Mouse (Mus musculus): ENCODE measurements at regions not wholly inside any gene's neighbourhood (a gene's known extent, or its start where the extent isn't known, plus 50 kb on each side); places are given as distances from the start of the nearest gene placed in this dataset.

DNA sequence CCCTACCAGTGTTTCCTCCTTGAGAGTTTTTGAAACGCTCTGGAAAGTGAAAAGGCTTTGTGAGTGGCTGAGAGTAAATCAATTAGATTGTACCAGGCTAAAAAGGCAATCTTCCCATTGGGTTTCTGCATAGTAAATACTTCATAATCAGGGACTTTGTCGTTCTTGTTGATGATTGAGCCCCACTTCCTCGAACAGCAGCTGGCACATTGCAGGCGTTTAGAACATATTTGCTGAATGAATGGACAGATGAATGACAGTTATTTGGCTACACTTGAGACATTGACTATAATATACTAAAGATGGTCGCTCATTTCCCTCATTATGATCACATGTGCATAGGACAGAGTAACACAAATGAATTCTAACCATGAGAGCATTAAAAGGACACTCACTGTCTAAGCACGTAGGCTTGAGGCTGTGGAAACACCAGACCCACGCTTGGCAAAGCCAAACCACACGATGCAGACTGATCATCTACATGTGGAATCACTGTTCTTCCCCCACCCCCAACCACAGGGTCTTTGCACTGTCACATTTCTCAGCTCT is 90.7 kb upstream of the Tyw5 start:
- H3K27me3 ChIP-seq (ENCODE audit: control insufficient read depth, insufficient read depth, low read length), result no peaks in the 10 kb centered on the region
- no peak overlapping the region for H3K4me2 ChIP-seq
- H3K4me1 ChIP-seq (ENCODE audit: control insufficient read depth, insufficient read depth, low read length), result no peaks in the 10 kb centered on the region
- no peaks in the 10 kb centered on the region for H3K36me3 ChIP-seq (ENCODE audit: control insufficient read depth, insufficient read depth, low read length)
- no peak overlapping the region for H3K9ac ChIP-seq (ENCODE audit: low read length)
- DNase-seq (ENCODE audit: low spot score, missing footprints), result no peak
- no peak overlapping the region for H3K4me3 ChIP-seq (ENCODE audit: low read depth, low read length)
- WGBS, result 74% methylated on average over 8 of the region's 8 CpGs
- no peak overlapping the region for H3K27ac ChIP-seq (ENCODE audit: low read depth, low read length)
- no peaks in the 10 kb centered on the region for H3K9me3 ChIP-seq (ENCODE audit: control insufficient read depth, low read length)
- no peak for ATAC-seq (ENCODE audit: low FRiP score)

DNA sequence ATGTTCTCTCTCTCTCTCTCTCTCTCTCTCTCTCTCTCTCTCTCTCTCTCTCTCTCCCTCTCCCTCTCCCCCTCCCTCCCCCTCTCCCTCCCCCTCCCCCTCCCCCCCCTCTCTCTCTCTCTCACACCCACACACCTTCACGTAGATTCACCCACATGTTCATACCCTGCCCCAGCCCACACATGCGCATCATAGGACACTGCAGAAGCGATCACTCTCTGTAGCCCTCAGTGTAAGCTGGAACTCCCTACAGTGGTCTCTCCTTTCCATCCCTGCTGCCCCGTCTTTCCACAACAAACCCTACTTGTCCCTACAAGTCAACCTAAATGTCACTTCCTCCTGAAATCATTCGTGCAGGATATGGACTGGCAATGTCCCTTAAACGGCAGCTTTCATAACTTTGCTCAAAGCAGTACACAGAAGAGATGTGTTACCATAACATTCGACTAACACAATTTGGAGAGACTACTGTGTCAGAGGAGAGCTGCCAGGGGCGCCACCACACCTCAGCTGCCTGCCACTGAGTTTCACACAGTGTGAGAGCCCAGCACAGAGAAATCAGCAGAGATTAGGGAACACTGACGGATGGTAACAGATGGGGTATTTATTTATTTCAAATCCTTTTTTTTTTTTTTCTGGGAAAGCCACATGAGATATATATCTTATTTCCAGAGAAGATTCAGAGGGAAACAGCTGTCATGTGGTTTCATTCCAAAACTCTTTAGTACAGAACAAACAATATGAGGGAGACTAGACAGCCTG is 103.6 kb upstream of the Tyw5 start:
- H3K4me3 ChIP-seq (ENCODE audit: low read depth, low read length), result no peak overlapping the region
- WGBS, result 81% methylated on average over 8 of the region's 9 CpGs

GRCm38 (mm10) chr1:57511902-57512301 is 105.0 kb upstream of the Tyw5 start:
- H3K27ac ChIP-seq (ENCODE audit: low read depth, low read length), result no peak overlapping the region
- 84% methylated on average over 2 of the region's 2 CpGs for WGBS

More for the DNA sequence above, 103.6 kb upstream of the Tyw5 start:
- Histone ChIP-seq H3K36me3 (ENCODE audit: control insufficient read depth, insufficient read depth, low read length) (no peaks in the 10 kb centered on the region), H3K9ac (ENCODE audit: low read length) (no peak overlapping the region), H3K4me1 (ENCODE audit: control insufficient read depth, insufficient read depth, low read length) (no peaks in the 10 kb centered on the region), H3K27ac (ENCODE audit: low read depth, low read length) (no peak overlapping the region), H3K4me2 (no peak overlapping the region), H3K9me3 (ENCODE audit: control insufficient read depth, low read length) (no peaks in the 10 kb centered on the region), H3K27me3 (ENCODE audit: control insufficient read depth, insufficient read depth, low read length) (no peaks in the 10 kb centered on the region)
- no peak for ATAC-seq (ENCODE audit: low FRiP score)
- DNase-seq (ENCODE audit: low spot score, missing footprints), result no peak

GRCm38 (mm10) chr1:57512516-57512915 is 105.6 kb upstream of the Tyw5 start:
- Histone ChIP-seq H3K27ac (ENCODE audit: low read depth, low read length) (no peak overlapping the region), H3K9me3 (ENCODE audit: control insufficient read depth, low read length) (no peaks in the 10 kb centered on the region), H3K4me3 (ENCODE audit: low read depth, low read length) (no peak overlapping the region), H3K27me3 (ENCODE audit: control insufficient read depth, insufficient read depth, low read length) (no peaks in the 10 kb centered on the region), H3K4me2 (no peak overlapping the region), H3K4me1 (ENCODE audit: control insufficient read depth, insufficient read depth, low read length) (no peaks in the 10 kb centered on the region), H3K9ac (ENCODE audit: low read length) (no peak overlapping the region), H3K36me3 (ENCODE audit: control insufficient read depth, insufficient read depth, low read length) (no peaks in the 10 kb centered on the region)
- WGBS, result 85% methylated on average over 3 of the region's 3 CpGs
- ATAC-seq (ENCODE audit: low FRiP score) (no peak), DNase-seq (ENCODE audit: low spot score, missing footprints) (no peak)

More at GRCm38 (mm10) chr1:57511902-57512301, 105.0 kb upstream of the Tyw5 start:
- H3K27me3 ChIP-seq (ENCODE audit: control insufficient read depth, insufficient read depth, low read length), result no peaks in the 10 kb centered on the region
- no peaks in the 10 kb centered on the region for H3K36me3 ChIP-seq (ENCODE audit: control insufficient read depth, insufficient read depth, low read length)
- ATAC-seq (ENCODE audit: low FRiP score) (no peak), DNase-seq (ENCODE audit: low spot score, missing footprints) (no peak)
- H3K9ac ChIP-seq (ENCODE audit: low read length), result no peak overlapping the region
- H3K4me3 ChIP-seq (ENCODE audit: low read depth, low read length), result no peak overlapping the region
- no peak overlapping the region for H3K4me2 ChIP-seq
- no peaks in the 10 kb centered on the region for H3K9me3 ChIP-seq (ENCODE audit: control insufficient read depth, low read length)
- no peaks in the 10 kb centered on the region for H3K4me1 ChIP-seq (ENCODE audit: control insufficient read depth, insufficient read depth, low read length)

- Histone ChIP-seq H3K4me2 (no peak overlapping the region), H3K27me3 (ENCODE audit: control insufficient read depth, insufficient read depth, low read length) (no peaks in the 10 kb centered on the region), H3K36me3 (ENCODE audit: control insufficient read depth, insufficient read depth, low read length) (no peaks in the 10 kb centered on the region), H3K9me3 (ENCODE audit: control insufficient read depth, low read length) (no peaks in the 10 kb centered on the region), H3K4me3 (ENCODE audit: low read depth, low read length) (no peak overlapping the region), H3K9ac (ENCODE audit: low read length) (no peak overlapping the region), H3K4me1 (ENCODE audit: control insufficient read depth, insufficient read depth, low read length) (no peaks in the 10 kb centered on the region), H3K27ac (ENCODE audit: low read depth, low read length) (no peak overlapping the region)
- DNase-seq (ENCODE audit: low spot score, missing footprints), result no peak
- no peak for ATAC-seq (ENCODE audit: low FRiP score)
- WGBS, result 89% methylated on average over 4 of the region's 4 CpGs
Measured at GRCm38 (mm10) chr1:57525965-57526364, 119.1 kb upstream of the Tyw5 start.

- WGBS, result 23% methylated on average over 3 of the region's 3 CpGs
- Histone ChIP-seq H3K4me1 (ENCODE audit: control insufficient read depth, insufficient read depth, low read length) (no peaks in the 10 kb centered on the region), H3K27ac (ENCODE audit: low read depth, low read length) (no peak overlapping the region), H3K36me3 (ENCODE audit: control insufficient read depth, insufficient read depth, low read length) (no peaks in the 10 kb centered on the region), H3K4me2 (no peak overlapping the region), H3K9me3 (ENCODE audit: control insufficient read depth, low read length) (no peaks in the 10 kb centered on the region), H3K4me3 (ENCODE audit: low read depth, low read length) (no peak overlapping the region), H3K9ac (ENCODE audit: low read length) (no peak overlapping the region), H3K27me3 (ENCODE audit: control insufficient read depth, insufficient read depth, low read length) (no peaks in the 10 kb centered on the region)
- ATAC-seq (ENCODE audit: low FRiP score), result no peak
- no peak for DNase-seq (ENCODE audit: low spot score, missing footprints)
Measured at GRCm38 (mm10) chr1:57528703-57529102, 121.8 kb upstream of the Tyw5 start.

GRCm38 (mm10) chr1:57529320-57529719 is 122.4 kb upstream of the Tyw5 start:
- DNase-seq (ENCODE audit: low spot score, missing footprints) (no peak), ATAC-seq (ENCODE audit: low FRiP score) (no peak)
- Histone ChIP-seq H3K4me2 (no peak overlapping the region), H3K36me3 (ENCODE audit: control insufficient read depth, insufficient read depth, low read length) (no peaks in the 10 kb centered on the region), H3K9me3 (ENCODE audit: control insufficient read depth, low read length) (no peaks in the 10 kb centered on the region), H3K4me3 (ENCODE audit: low read depth, low read length) (no peak overlapping the region), H3K4me1 (ENCODE audit: control insufficient read depth, insufficient read depth, low read length) (no peaks in the 10 kb centered on the region), H3K27ac (ENCODE audit: low read depth, low read length) (no peak overlapping the region), H3K27me3 (ENCODE audit: control insufficient read depth, insufficient read depth, low read length) (no peaks in the 10 kb centered on the region), H3K9ac (ENCODE audit: low read length) (no peak overlapping the region)
- 79% methylated on average over 2 of the region's 2 CpGs for WGBS

DNA sequence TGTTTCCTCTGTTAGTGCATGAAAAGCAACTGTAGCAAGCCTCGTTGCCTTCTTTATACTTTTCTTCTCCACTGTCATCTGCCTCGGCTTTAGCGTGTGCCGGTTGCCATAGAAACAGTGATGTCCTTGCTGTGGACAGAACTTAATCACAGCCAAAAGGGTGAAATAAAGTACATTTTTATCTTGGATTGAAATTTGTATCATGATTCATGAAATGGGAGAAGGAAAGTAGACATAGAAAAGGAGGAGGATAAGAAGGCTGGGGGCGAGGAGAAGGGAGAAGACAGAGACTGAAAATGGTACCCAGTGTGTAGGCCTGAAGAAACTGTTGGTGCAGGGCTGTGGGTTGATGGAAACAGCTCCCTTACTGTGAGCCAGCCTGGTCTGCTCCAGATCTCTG is 130.5 kb upstream of the Tyw5 start:
- H3K27ac ChIP-seq (ENCODE audit: low read depth, low read length), result no peak overlapping the region
- ATAC-seq (ENCODE audit: low FRiP score), result no peak
- no peaks in the 10 kb centered on the region for H3K4me1 ChIP-seq (ENCODE audit: control insufficient read depth, insufficient read depth, low read length)
- H3K27me3 ChIP-seq (ENCODE audit: control insufficient read depth, insufficient read depth, low read length), result no peaks in the 10 kb centered on the region
- WGBS, result 78% methylated on average over 5 of the region's 5 CpGs
- H3K9me3 ChIP-seq (ENCODE audit: control insufficient read depth, low read length), result no peaks in the 10 kb centered on the region
- H3K9ac ChIP-seq (ENCODE audit: low read length), result no peak overlapping the region
- no peaks in the 10 kb centered on the region for H3K36me3 ChIP-seq (ENCODE audit: control insufficient read depth, insufficient read depth, low read length)
- DNase-seq (ENCODE audit: low spot score, missing footprints), result no peak
- no peak overlapping the region for H3K4me3 ChIP-seq (ENCODE audit: low read depth, low read length)
- no peak overlapping the region for H3K4me2 ChIP-seq

DNA sequence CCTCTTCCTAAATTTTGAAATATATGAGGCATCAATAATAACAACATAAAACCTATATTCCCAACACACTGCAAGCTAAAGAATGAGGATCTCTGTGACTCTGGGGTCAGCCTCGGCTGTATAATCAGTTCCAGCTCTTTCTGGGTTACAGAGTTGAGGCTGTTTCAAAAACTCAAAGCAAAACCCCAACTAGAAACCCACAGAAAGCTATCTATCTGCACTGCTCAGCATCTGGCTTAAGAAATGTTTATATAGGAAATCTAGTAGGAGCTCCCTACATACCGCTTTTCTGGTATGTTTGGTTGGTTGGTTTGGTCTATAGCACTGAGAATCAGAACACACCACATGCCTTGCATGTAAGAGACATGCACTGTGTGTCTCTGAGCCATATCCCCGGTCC is 137.8 kb upstream of the Tyw5 start:
- Histone ChIP-seq H3K4me3 (ENCODE audit: low read depth, low read length) (no peak overlapping the region), H3K27me3 (ENCODE audit: control insufficient read depth, insufficient read depth, low read length) (no peaks in the 10 kb centered on the region), H3K9me3 (ENCODE audit: control insufficient read depth, low read length) (no peaks in the 10 kb centered on the region), H3K9ac (ENCODE audit: low read length) (no peak overlapping the region), H3K4me2 (no peak overlapping the region), H3K36me3 (ENCODE audit: control insufficient read depth, insufficient read depth, low read length) (no peaks in the 10 kb centered on the region), H3K4me1 (ENCODE audit: control insufficient read depth, insufficient read depth, low read length) (no peaks in the 10 kb centered on the region), H3K27ac (ENCODE audit: low read depth, low read length) (no peak overlapping the region)
- WGBS, result 66% methylated on average over 3 of the region's 3 CpGs
- no peak for ATAC-seq (ENCODE audit: low FRiP score)
- DNase-seq (ENCODE audit: low spot score, missing footprints), result no peak

Data from midbrain, embryonic 11.5 days (tissue).